Mouse (Mus musculus) layer of hippocampus, adult 8-10 months (tissue): ENCODE measurements around the gene Cacna1a. TPM values are rescaled to one million over a fixed set of nuclear protein-coding genes. Genes with fewer than 3 reads are reported as not detected.
A peak's percentile ranks its signal among the peaks of the same experiment; 100 is the strongest.

Experiments
- DNase-seq, 2 experiments: peaks; one replicate each; pipeline ENCODE4 v3.0.0; 2022; ENCODE audit warnings: low spot score in 2 of 2
- total RNA-seq, 4 experiments: library from RNA; stranded (reverse); gene quantifications; 2 replicates each; pipeline ENCODE4 v1.2.4; 2022

Cacna1a gene
- total RNA-seq, 4 experiments from 2014 or later = 181 to 224 (median 200) TPM

DNA sequence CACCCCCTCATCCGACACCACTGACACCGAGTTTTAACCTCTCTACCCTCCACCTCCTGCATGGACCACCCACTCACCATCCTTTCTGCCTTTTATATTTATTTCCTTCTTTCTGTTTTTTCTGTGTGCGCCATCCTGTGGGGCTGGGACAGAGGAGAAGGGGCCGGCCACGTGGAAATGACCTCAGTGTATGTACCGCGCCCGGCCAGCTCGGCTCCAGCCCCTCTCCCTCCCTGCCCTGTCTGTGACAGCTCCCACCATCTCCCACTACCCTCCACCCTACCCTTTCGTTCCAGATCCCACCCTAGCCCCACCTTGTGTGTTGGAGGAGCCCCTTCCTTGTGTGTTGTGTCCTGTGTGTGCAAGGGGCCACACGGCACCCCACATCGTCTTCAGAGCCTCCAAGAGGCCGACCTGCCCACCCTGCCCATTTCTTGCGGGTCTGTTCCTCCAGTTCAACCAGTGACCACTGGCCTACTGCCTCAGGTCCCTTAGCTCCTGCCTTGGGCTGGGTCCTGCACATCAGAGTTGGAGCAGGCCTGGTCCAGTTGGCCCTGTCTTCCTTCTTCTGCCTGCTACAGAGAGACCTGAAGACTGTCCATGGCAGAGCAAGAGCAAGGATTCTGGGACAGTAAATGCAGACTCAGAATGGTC, 247.3 kb downstream of the Cacna1a start:
- no peak for DNase-seq

DNA sequence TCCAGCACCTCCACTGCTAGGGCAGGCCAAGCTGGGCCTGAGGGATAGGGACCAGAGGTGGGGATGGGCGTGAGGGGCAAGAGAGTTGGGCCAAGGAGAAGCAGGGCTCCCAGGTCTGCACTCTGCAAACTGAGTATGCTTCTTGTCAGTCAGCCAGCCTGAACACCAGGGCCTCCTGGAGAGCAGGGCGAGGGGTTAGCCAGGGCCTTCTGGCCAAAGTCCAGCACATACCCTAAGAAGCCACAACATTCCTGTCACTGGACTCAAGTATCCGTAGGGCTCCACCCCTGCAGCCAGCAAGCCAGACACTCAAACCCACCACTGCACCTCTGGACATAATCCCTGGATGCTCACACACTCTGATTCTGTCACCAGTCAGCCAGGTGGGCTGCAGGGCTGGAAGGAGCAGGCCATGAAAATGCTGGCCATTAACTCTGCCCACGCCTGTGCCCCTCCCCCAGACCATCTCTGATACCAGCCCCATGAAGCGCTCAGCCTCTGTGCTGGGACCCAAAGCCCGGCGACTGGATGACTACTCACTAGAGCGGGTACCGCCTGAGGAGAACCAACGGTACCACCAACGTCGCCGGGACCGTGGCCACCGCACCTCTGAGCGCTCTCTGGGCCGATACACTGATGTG, 247.9 kb downstream of the Cacna1a start:
- DNase-seq = no peak

DNA sequence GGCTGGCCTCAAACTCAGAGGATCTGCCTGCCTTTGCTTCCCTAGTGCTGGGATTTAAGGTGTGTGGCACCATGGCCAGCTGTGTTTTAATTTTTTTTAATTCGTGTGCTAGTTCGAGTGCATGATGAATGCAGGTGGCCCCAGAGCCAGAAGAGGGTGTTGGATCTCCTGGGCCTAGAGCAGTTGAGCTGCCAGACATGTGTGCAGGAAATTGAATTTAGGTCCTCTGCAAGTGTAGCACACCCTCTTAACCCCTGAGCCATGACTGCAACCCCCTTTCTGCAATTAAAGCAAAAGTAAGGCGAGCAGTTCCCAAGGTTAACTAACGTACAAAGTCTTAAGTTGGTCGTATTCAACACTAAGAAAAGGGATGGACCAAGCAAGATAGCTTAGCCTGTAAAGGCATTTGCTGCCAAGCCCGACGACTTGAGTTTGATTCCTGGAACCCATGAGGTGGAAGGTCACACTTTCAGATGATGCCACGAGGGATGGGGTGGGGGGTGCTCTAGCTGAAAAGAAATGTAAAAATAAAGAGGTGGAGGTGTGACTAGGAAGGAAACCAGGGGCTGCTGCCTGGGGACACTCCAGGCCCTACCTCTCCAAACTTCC, 249.8 kb downstream of the Cacna1a start:
- no peak for DNase-seq

DNA sequence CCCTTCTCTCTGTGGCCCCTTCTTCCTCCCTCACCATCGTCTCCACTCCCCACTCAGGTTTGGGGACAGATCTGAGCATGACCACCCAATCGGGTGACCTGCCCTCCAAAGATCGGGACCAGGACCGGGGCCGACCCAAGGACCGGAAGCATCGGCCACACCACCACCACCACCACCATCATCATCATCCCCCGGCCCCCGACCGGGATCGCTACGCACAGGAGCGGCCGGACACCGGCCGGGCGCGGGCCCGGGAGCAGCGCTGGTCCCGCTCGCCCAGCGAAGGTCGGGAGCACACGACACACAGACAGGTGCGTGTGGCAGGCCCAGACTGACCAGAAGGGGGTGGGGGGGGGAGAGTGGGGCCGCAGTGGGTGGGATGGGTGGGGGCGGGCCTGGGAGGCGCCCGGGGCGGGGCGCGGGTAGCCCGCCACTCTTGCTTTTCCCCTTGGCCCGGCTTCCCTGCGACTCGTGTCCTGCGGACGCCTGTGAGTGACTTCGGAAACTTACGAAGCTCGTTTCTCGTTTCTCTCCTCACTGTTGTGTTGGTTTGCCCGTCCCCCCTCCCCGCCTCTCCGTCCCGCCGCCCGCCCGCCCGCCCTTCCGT, 250.4 kb downstream of the Cacna1a start:
- DNase-seq = no peak

DNA sequence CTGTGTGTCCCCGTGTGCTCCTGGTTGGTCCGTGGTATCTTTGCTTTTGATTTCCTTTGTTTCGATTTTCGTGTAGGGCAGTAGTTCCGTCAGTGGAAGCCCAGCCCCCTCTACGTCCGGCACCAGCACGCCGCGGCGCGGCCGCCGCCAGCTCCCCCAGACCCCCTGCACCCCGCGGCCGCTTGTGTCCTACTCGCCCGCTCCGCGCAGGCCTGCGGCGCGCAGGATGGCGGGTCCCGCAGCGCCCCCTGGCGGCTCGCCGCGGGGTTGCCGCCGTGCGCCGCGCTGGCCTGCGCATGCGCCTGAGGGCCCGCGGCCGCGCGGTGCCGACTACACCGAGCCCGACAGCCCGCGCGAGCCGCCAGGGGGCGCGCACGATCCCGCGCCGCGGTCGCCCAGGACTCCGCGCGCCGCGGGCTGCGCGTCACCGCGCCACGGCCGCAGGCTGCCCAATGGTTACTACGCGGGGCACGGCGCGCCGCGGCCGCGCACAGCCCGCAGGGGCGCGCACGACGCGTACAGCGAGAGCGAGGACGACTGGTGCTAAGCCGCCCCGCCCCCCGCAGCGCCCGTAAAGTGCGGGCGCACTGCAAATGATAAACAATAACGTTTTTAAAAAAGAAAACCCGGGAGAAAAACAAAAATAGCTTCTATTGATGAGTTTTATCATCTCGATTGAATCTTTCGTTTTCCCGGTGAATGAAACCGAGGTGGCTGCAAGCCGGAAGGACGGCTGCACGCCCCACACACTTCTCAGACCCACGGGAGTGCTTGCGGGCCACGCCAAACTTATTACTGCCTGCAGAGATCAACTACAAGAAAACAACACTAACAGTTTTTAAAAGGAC, 251.1 kb downstream of the Cacna1a start:
- DNase-seq = peak; percentile 82 to 94

DNA sequence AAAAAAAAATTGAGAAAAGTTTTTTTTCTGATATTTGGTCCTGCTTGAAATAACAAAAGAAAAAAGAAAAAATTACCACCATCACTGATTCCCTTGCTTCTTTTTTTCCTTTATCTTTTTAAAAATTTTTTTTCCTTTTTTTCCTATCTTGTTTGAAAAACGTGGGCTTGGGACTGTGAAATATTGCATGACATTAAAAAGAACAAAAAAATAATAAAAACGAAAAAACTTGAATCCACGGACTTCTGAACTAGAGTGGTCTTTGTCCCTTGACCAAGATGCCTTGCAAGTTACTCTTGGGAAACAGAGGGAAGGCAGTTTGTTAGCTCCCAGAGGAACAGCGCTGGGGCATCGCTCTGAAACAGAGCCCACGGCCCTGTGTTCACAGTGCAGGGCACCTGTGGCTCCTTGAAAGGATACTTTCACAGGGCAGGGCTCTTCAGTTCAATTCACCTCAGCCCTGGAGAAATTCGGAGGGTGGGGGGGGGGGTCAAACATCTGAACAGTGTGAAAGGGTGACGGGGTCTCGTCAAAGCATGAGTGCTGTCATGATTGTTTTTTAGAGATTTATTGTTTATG, 251.9 kb downstream of the Cacna1a start:
- DNase-seq = no peak

DNA sequence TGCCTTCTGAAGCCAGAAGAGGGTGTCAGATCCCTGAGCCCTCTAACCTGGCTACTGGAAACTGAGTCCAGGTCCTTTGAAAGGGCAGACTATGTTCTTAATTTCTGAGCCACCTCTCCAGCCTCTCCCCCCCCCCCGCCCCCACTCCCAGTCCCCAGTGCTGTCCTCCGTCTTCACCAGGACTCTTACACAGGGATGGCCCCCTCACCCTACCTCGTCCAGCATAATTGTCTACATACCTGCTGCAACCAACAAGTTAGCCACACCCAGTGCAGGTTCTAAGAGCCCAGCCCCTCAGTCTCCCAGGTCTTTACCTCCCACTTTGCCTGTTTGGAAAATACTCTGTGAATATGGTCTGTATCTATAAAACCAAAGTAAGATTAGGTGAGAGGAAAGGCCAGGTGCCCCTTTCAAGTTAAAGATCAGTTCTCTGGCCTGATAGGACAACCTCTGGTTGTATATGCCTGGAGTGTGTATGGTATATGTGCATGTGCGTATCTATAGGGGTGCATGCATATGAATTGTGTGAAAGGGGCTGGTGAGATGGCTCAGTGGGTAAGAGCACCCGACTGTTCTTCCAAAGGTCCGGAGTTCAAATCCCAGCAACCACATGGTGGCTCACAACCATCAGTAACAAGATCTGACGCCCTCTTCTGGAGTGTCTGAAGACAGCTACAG, 252.5 kb downstream of the Cacna1a start:
- no peak for DNase-seq

DNA sequence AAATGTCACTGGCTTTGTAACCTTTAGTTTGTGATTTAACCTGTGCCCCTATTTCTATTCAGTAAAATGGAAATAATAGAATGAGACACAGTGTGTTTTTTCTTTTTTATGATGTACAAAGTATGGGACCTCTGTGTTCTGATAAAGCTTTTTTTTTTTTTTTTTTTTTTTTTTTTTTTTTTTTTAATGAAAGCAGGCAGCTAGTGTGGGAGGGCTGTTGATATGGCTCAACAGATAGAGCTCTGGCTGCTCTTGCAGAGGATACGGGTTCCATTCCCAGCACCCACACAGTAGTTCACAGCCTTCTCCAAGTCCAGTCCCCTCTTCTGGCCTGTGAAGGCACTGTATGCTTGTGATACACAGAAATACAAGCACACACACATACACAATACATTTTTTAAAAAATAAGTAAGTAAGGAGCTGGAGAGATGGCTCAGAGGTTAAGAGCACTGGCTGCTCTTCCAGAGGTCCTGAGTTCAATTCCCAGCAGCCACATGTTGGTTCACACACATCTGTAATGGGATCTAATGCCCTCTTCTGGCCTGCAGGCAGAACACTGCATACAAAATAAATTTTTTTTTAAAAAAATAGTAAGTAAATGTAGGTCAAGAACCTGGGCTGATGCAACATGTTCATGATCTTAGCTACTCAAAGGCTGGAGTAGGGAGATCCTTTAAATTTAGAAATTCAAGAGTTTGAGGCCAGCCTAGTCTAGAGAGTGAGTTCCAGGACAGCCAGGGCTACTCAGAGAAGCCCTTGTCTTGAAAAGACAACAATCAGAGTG, 253.5 kb downstream of the Cacna1a start:
- no peak for DNase-seq

DNA sequence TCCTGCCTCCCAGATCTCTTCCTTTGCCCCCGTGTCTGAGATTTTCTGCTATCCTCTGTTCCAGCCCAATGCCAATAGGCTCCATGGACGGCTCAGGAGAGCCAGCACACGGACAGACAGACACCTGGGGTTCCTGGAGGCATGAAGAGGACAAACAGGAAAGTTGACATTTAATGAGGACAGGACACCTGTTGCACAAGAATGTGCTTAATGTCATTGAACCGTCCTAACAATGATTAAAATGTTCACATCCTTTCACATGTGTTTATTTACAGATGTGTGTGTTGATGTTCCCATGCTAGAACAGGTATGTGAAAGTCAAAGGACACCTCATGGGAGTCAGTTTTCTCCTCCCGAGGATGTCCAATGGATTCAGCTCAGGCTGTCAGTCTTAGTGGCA, 254.8 kb downstream of the Cacna1a start:
- DNase-seq = no peak

DNA sequence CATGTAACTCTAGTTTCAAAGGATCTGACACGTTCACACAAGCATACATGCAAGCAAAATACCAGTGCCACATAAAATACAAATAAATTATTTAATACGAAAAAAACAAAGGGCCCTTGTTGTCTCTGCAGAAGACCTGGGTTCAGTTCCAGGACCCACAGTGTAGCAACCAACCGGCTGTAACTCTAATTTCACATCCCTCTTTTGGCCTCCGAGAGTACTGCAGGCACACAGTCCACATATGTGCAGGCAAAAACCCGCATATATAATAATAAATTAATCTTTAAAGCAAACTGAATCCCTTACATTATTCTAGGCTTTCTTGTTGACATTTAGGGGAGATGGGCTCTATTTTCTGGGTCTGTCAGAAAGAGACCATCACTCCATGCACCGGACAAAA, 258.6 kb downstream of the Cacna1a start:
- no peak for DNase-seq

DNA sequence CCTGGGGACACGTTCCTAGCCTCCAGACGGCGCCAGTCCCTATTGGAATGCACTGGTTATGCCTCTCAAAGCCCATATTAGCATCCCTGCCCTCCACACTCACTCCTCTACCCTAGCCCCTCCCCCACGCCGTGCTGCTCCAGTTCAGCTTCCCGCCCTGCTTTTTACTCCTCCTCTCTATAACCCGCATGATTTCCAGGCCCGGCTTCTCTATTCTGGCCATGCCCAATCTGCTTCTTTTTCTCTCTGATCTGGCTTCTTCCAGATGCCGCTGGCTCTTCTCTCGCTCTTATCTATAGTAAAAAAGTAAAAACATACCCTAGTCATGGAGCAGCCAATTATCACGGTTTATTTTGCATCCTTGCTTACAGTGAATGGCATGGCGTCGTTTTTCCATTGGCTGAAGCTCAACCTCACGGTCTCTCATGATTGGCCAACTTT, 259.2 kb downstream of the Cacna1a start:
- no peak for DNase-seq

DNA sequence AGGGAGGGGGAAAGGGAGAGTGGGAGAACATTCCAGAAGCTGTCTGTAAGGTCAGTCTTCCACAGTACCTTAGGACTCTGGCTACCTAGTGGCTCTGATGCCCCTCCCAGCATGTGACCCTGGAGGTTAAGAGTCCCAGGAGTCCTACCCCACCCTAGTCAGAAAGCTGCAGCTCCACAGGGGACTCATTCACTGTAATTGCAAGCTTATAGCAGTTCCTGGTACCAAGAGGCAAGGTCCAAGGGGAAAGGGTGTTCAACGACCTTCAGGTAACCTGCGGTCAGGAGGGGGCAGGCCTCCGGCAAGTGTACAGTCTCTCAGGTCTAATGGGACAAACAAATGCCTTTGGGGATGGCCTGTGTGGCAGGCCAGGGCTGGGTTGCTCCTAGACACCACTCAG, 262.0 kb downstream of the Cacna1a start:
- no peak for DNase-seq

DNA sequence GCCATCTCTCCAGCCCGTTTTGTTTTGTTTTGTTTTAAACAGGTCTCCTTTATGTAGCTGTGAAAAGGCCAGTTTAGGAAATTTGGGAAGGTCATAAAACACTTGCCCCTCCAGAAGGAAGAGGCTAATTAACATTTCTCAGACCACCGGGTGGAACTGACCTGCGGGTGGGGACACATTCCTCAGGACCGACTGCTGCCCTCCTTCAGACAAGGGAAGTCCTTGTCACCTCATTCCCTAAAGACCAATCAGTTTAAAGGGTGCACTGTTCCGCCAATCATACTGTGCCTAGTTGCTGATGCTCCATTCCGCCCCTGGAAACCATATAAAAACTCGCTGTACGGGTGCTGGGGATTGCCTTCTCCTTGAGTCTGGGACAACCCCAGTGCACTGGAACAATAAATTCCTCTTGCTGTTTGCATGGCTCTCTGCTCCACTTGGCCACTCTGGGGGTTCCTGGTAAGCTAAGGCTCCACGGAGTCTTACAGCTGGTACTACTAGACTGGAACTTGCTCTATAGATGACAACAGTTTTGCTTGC, 264.9 kb downstream of the Cacna1a start:
- DNase-seq = no peak

DNA sequence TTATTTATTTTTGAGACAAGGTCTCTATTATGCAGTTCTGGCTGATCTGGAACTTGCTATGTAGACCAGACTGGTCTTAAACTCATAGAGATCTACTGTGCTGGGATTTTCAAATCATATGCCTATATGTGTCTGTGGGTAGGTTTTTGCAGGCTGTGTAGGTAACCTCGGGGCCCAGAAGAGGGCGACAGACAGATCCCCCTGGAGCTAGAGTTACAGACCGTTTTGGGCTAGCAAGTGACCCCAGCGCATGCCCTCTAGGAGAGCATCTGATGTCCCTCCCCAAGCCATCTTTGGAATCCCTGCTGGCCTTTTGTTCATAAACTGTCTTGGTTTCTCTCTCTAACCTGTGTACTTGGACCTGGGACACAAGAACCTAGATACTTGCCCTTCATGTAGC, 266.4 kb downstream of the Cacna1a start:
- no peak for DNase-seq

DNA sequence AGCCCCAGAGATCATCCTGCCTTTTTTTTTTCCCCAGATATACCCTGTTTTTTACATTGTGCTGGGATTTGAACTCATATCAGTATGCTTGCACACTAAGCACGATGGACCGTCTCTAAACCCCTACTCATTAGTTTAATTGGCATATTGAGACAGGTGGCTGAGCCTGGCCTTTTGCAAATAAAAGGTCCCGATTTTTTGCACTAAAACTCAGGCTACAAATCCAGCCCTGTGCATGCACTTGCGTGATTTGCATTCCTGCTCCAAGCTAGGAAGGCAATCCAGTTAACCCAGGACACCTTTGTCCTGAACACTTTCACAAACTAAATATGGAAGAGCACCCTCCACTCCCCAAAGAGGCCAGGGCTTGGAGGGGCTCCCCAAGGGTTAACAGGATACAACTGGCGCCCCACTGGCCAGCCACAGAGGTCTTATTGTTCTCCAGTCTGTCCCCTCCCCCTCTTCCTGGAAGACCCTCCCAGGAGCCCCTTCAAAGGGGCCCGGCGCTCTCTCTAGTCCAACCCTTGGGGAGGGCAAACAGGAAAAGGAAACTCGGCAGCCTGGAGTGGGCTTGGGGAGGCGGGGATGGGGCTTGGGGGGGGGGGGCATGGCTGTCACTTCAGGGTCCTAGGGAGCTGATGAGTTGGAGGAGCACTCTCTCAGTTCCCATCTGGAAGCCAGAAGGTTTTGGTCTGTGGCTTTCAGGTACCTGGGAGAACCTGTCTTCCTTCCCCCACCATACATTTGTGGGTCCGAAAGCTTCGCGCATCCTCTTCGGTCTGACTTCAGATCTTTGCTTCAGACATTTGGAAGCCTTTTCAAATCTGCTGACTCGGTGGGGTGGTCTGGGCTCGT, 267.3 kb downstream of the Cacna1a start:
- DNase-seq = no peak

DNA sequence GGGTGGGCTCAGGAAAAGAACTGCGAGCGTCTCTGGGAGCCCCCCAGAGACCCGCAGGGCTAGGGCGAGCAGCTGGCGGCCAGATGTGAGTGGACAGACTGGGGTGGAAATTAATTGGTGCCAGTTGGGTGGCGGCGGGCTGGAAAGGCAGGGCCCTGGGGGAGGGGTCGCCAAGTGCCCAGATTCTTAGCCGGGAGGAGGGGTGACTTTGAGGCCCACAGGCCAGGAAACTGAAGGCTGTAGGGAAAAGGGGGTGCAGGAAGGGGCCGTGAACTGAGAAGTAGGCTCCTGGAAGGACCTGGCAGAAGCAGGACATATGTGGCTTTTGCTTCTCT, 267.9 kb downstream of the Cacna1a start:
- no peak for DNase-seq

DNA sequence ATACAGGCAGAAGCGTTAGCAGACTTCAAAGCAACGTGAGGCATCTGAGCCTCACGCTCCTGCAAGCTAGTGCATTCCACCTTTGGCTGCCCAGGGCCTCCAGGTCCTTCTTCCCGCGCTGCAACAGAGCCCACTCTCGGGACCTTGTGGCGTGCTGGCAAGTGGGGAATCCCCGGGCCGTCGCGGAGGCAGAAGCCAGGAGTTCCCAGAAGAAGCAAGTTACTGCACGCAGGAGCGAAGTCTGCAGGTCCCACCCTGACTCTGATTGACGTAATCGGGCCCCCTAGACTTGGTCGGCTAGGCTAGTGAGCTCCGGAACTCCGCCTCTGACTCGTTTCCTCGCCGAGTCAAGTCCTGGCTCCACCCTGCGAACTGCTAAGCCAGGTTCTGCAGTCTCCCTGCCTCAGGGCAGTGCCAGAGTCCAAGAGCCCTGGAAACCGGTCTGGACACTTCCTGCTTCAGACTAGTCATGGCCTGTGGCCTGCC, 268.4 kb downstream of the Cacna1a start:
- DNase-seq = no peak

DNA sequence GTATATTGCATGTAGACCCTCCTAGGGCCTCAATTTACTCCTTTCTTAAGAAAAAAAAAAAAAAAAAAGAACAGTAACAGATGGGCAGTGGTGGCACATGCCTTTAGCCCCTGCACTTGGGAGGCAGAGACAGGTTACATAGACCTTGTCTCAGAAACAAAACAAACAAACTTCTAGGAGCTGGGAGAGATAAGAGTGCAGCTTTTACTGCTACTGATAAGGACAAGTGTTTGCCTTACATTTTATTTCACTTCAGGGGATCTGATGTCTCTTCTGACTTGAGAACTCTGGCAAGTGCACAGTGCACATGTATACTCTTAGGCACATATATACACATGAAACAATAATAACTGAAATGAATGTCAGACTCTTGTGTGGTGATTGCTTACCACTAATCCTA, 269.0 kb downstream of the Cacna1a start:
- DNase-seq = no peak

DNA sequence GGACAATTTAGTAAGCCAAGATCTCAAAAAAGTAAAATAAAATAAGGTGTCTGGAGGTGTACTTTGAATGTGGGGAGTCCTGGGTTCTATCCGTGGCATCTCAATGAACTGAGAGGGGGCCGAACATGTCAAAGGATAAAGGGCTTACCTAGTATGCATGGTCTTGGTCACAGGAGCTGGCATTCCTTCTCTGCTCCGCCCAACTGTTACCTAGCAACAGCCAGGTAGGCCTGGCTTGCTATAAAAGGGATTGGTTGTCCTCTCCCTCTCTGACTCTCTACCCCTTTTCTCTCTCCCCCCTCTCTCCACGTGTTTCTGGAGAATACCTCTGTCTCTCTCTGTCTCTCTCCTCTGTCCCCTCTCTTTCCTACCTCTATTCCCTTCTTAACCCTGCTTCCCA, 269.4 kb downstream of the Cacna1a start:
- no peak for DNase-seq
